Mouse (Mus musculus) midbrain, embryonic 14.5 days (tissue): Measurements from ENCODE around the gene Slc4a8. TPM values are rescaled to one million over a fixed set of nuclear protein-coding genes. Genes with fewer than 3 reads are reported as not detected.
A peak's percentile ranks its signal among the peaks of the same experiment; 100 is the strongest.

Experiments used
- ATAC-seq: fragments of 200-750 bp; cut with Nextera tagmentation; 2 replicates; pipeline ENCODE4 v1.8.0; 2017; ENCODE audit warnings: moderate number of reproducible peaks, moderate library complexity; ENCODE audit not compliant: low FRiP score, low TSS enrichment
- DNase-seq: peaks from one replicate; pipeline ENCODE4 v3.0.0-alpha.2; 2015
- H3K27ac ChIP-seq: fragments of 300-500 bp; sonication (generic); replicated peaks from 2 replicates; pipeline ENCODE4 v1.5.1; 2014; ENCODE audit warnings: mild to moderate bottlenecking, low read depth, low read length, moderate library complexity
- H3K27me3 ChIP-seq: fragments of 300-500 bp; sonication (generic); 2 replicates; pipeline ENCODE4 v1.6.1; 2014; ENCODE audit warnings: low read length, control low read depth, mixed read lengths; ENCODE audit not compliant: control insufficient read depth, insufficient read depth
- H3K36me3 ChIP-seq: fragments of 300-500 bp; sonication (generic); 2 replicates; pipeline ENCODE4 v1.6.1; 2014; ENCODE audit warnings: low read length, control low read depth; ENCODE audit not compliant: control insufficient read depth, insufficient read depth
- H3K4me1 ChIP-seq: fragments of 300-500 bp; sonication (generic); 2 replicates; pipeline ENCODE4 v1.6.1; 2014; ENCODE audit warnings: mild to moderate bottlenecking, antibody characterized with exemption, low read length, control low read depth; ENCODE audit not compliant: control insufficient read depth, insufficient read depth
- H3K4me2 ChIP-seq: fragments of 300-500 bp; sonication (generic); 2 replicates; pipeline ENCODE4 v1.6.1; 2014; ENCODE audit warnings: mild to moderate bottlenecking, low read length, moderate library complexity
- H3K4me3 ChIP-seq: fragments of 300-500 bp; sonication (generic); replicated peaks from 2 replicates; pipeline ENCODE4 v1.5.1; 2014; ENCODE audit warnings: low read depth, low read length
- H3K9ac ChIP-seq: fragments of 300-500 bp; sonication (generic); replicated peaks from 2 replicates; pipeline ENCODE4 v1.6.1; 2014; ENCODE audit warnings: mild to moderate bottlenecking, low read length, moderate library complexity
- H3K9me3 ChIP-seq: fragments of 300-500 bp; sonication (generic); 2 replicates; pipeline ENCODE4 v1.6.1; 2016; ENCODE audit warnings: low read length, control low read depth, mixed read lengths; ENCODE audit not compliant: control insufficient read depth
- WGBS: fragments of 180-500 bp; shearing (Covaris S2); extraction: QIAGEN DNeasy Blood & Tissue Kit; methylation state at CpG from one replicate; pipeline ENCODE4 v1.1.7; 2014; 5-methylcytosine and 5-hydroxymethylcytosine counted together
- polyA plus RNA-seq: library from polyadenylated mRNA; unstranded; fragments of >200 nt; fragmentation: Nextera tagmentation; extraction: Ambion mirVana; gene quantifications from 2 replicates; pipeline ENCODE4 v1.2.1, GENCODE M21; 2014

The Slc4a8 gene
- polyA plus RNA-seq, 1 experiment from 2014 or later, result 24.2 TPM

- H3K27ac ChIP-seq, result no peak overlapping the region
- H3K4me1 ChIP-seq, result peaks cover 10% of the 10 kb centered on the region; the same call in 1 of the 2 replicates
- no peak overlapping the region for H3K4me2 ChIP-seq
- no peak overlapping the region for H3K9ac ChIP-seq
- DNase-seq (no peak), ATAC-seq (no peak)
- 90% methylated on average over 3 of the region's 3 CpGs for WGBS
- H3K4me3 ChIP-seq, result no peak overlapping the region
- no peaks in the 10 kb centered on the region for H3K27me3 ChIP-seq
- H3K36me3 ChIP-seq, result no peaks in the 10 kb centered on the region
- no peaks in the 10 kb centered on the region for H3K9me3 ChIP-seq
These were observed 13.0 kb upstream of the Slc4a8 start for GRCm38 (mm10) chr15:100748584-100748983.

GRCm38 (mm10) chr15:100749751-100750538 is 11.6 kb upstream of the Slc4a8 start:
- H3K4me1 ChIP-seq, result peaks cover 10% of the 10 kb centered on the region; the same call in 1 of the 2 replicates
- no peak for ATAC-seq
- 79% methylated on average over 10 of the region's 10 CpGs for WGBS
- H3K9me3 ChIP-seq, result no peaks in the 10 kb centered on the region
- no peak for DNase-seq
- H3K9ac ChIP-seq, result no peak overlapping the region
- H3K27me3 ChIP-seq, result no peaks in the 10 kb centered on the region
- H3K27ac ChIP-seq, result no peak overlapping the region
- no peaks in the 10 kb centered on the region for H3K36me3 ChIP-seq
- no peak overlapping the region for H3K4me2 ChIP-seq
- H3K4me3 ChIP-seq, result no peak overlapping the region

GRCm38 (mm10) chr15:100752439-100752838 is 9.1 kb upstream of the Slc4a8 start:
- DNase-seq (no peak), ATAC-seq (no peak)
- Histone ChIP-seq H3K4me3 (no peak overlapping the region), H3K27ac (no peak overlapping the region), H3K36me3 (no peaks in the 10 kb centered on the region), H3K9ac (no peak overlapping the region), H3K4me2 (no peak overlapping the region), H3K9me3 (no peaks in the 10 kb centered on the region), H3K27me3 (no peaks in the 10 kb centered on the region), H3K4me1 (0 out of 2 replicates have a peak, but pooled peaks cover 6% of the 10 kb centered on the region)
- 71% methylated on average over 2 of the region's 2 CpGs for WGBS

GRCm38 (mm10) chr15:100753045-100753444 is 8.5 kb upstream of the Slc4a8 start:
- H3K4me2 ChIP-seq, result no peak overlapping the region
- no peak for DNase-seq
- 77% methylated on average over 5 of the region's 5 CpGs for WGBS
- H3K27me3 ChIP-seq, result no peaks in the 10 kb centered on the region
- H3K9ac ChIP-seq, result no peak overlapping the region
- no peak overlapping the region for H3K4me3 ChIP-seq
- no peak for ATAC-seq
- no peaks in the 10 kb centered on the region for H3K9me3 ChIP-seq
- no peak overlapping the region for H3K27ac ChIP-seq
- H3K4me1 ChIP-seq, result 0 out of 2 replicates have a peak, but pooled peaks cover under 1% of the 10 kb centered on the region
- no peaks in the 10 kb centered on the region for H3K36me3 ChIP-seq

GRCm38 (mm10) chr15:100754041-100754440 is 7.5 kb upstream of the Slc4a8 start:
- Histone ChIP-seq H3K36me3 (no peaks in the 10 kb centered on the region), H3K4me1 (no peaks in the 10 kb centered on the region), H3K4me2 (no peak overlapping the region), H3K27ac (no peak overlapping the region), H3K27me3 (no peaks in the 10 kb centered on the region), H3K4me3 (no peak overlapping the region), H3K9ac (no peak overlapping the region), H3K9me3 (no peaks in the 10 kb centered on the region)
- WGBS, result 46% methylated on average over 7 of the region's 7 CpGs
- DNase-seq (no peak), ATAC-seq (no peak)

- ATAC-seq (no peak), DNase-seq (peak; percentile 67)
- Histone ChIP-seq H3K4me2 (no peak overlapping the region; the same call in 1 of the 2 replicates), H3K4me3 (no peak overlapping the region), H3K27me3 (no peaks in the 10 kb centered on the region), H3K27ac (no peak overlapping the region), H3K9me3 (no peaks in the 10 kb centered on the region), H3K4me1 (no peaks in the 10 kb centered on the region), H3K9ac (no peak overlapping the region; the same call in 1 of the 2 replicates), H3K36me3 (no peaks in the 10 kb centered on the region)
- WGBS, result 12% methylated on average over 11 of the region's 11 CpGs
These were observed 6.6 kb upstream of the Slc4a8 start for GRCm38 (mm10) chr15:100754805-100755497.

GRCm38 (mm10) chr15:100755498-100755859 is 6.1 kb upstream of the Slc4a8 start:
- Histone ChIP-seq H3K4me1 (peaks cover 1% of the 10 kb centered on the region; the same call in 1 of the 2 replicates), H3K4me3 (no peak overlapping the region), H3K36me3 (no peaks in the 10 kb centered on the region), H3K4me2 (no peak overlapping the region; the same call in 1 of the 2 replicates), H3K9me3 (no peaks in the 10 kb centered on the region), H3K9ac (no peak overlapping the region; the same call in 1 of the 2 replicates), H3K27ac (no peak overlapping the region), H3K27me3 (no peaks in the 10 kb centered on the region)
- no peak for ATAC-seq
- WGBS, result 46% methylated on average over 7 of the region's 8 CpGs
- no peak for DNase-seq

GRCm38 (mm10) chr15:100755881-100756624 is 5.5 kb upstream of the Slc4a8 start:
- H3K9me3 ChIP-seq, result no peaks in the 10 kb centered on the region
- no peaks in the 10 kb centered on the region for H3K36me3 ChIP-seq
- ATAC-seq, result no peak
- H3K27me3 ChIP-seq, result no peaks in the 10 kb centered on the region
- peaks cover 7% of the 10 kb centered on the region; the same call in 1 of the 2 replicates for H3K4me1 ChIP-seq
- no peak overlapping the region for H3K27ac ChIP-seq
- H3K9ac ChIP-seq, result no peak overlapping the region
- no peak overlapping the region for H3K4me2 ChIP-seq
- WGBS, result 72% methylated on average over 3 of the region's 3 CpGs
- DNase-seq, result no peak
- H3K4me3 ChIP-seq, result no peak overlapping the region
